Mouse (Mus musculus) induced T-regulatory cell, adult 2 months (primary cell): ENCODE results near the gene Ambra1.
A peak's percentile ranks its signal among the peaks of the same experiment; 100 is the strongest.

ENCODE experiments used
- DNase-seq: peaks from one replicate; pipeline ENCODE4 v3.0.0-alpha.2; 2012; ENCODE audit warnings: low read depth

Gene Ambra1

GRCm38 (mm10) chr2:91934826-91935525 lies 205.0 kb downstream of the Ambra1 start:
- DNase-seq, result no peak

DNA sequence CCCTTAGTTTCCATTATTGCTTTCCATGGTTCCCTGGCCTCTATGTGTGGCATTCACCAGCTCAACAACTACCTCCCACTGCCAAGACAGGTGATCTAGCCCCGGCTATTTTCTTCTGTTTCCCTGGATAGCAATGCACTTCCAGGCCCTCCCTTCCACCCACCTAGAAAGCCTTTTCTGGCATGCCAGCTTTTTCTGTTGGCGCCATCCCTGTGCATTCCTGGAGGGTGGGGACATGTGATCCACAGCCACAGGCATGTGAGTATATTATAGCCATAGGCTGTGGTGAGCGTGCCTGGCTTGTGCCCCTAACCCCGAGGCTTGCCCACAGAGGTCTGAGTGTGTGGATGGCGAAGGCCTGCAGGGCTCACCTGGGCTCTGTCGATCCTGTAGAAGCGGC lies 206.2 kb downstream of the Ambra1 start:
- no peak for DNase-seq

DNA sequence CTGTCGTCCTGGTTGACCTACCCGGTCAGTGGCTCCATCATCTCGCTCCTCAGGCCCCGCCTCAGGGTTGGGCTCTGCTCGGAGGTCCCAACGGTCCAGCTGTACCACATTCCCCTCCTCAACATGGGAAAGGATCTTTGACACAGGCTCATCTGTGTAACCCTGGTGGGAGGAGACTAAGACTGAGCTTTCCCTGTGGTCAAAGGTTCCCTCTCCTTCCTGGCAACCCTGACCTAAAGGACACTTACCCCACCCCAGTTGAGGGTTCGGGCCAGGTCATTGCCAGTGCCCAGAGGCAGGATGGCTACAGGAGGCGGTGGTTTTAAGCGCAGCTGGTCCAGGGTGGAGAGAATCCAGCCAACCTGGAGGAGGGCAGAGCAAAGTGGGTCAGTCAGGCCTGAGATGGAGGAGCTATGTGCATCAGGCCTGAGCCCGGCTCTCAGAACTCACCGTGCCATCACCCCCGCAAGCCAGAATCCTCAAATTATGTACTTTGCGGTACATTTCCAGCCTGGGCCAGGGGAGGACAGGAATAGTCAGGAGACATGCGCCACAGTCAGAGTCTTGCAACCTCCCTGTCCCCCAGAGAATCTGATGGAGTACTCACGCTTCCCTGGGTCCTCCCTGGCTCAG lies 209.5 kb downstream of the Ambra1 start:
- no peak for DNase-seq

- DNase-seq, result peak; percentile 47
These were observed 212.4 kb downstream of the Ambra1 start for GRCm38 (mm10) chr2:91942356-91942755.

GRCm38 (mm10) chr2:91944170-91944950 lies 214.4 kb downstream of the Ambra1 start:
- DNase-seq, result peak; percentile 87

DNA sequence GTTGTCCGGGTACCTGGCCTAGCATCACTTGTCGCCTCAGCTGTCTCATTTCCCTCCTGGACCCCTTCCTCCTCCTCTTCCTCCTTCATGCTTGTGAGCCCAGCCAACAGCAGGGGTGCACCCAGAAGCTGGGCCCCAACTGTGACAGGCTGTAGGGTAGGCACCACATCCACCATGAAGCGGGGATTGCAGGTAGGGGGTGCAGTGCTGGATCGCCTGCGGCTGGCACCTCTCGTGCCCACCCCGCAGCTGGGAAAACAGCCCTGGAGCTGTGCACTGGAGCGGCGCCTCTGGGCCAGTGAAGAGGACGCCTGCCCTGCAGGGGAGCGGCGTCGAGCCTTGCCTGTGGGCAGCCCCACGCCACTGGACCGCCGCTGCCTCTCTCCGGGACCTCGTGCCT lies 215.5 kb downstream of the Ambra1 start, which contains the start of gene Gm9821:
Gene Gm9821, plus strand, starts transcription at position 221 of the 400 bp plus-strand sequence.
- DNase-seq, result no peak

DNA sequence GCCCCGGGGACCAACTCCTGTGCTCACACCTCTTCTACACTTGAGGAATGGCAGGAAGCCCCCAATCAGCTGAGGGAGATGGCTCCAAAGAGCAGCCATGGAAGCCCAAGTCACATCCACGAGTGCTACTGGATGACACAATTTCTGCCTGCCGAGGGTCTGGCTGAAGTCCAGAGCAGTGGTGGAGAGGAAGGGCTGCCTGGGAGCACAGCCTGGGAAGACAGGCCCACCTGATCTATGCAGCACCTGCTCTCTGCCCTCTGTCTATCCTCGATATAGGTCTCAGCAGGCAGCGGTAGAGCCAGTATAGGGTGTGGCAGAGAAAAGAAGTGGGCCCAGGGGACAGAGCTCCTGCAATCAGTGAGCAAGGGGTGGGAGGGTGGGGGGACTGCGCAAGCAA lies 216.9 kb downstream of the Ambra1 start:
- no peak for DNase-seq

GRCm38 (mm10) chr2:91947397-91948150 lies 217.6 kb downstream of the Ambra1 start:
- DNase-seq, result peak; percentile 43

GRCm38 (mm10) chr2:91948151-91948509 lies 218.2 kb downstream of the Ambra1 start:
- no peak for DNase-seq

DNA sequence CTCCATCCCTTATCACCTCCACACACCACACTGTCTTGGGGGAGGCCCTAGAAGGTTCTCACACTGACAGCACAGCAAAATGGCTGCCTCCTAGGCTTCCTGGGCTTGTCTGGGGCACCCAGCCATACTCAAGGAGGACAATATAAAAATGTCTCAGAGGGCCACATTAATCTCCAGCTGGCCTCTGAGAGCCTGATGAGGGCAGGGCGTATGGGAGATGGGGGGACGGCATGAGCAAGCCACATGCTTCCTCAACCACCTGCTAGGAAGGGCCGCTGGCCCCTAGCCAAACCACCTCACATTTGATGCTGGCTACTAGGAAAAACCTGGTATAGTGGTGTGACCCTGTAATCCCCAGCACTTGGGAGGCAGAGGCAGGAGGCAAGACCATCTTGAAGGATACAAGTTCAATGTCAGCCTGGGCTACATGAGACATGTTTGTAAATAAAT lies 218.9 kb downstream of the Ambra1 start:
- no peak for DNase-seq

GRCm38 (mm10) chr2:91949411-91950274 lies 219.7 kb downstream of the Ambra1 start:
- DNase-seq, result no peak

DNA sequence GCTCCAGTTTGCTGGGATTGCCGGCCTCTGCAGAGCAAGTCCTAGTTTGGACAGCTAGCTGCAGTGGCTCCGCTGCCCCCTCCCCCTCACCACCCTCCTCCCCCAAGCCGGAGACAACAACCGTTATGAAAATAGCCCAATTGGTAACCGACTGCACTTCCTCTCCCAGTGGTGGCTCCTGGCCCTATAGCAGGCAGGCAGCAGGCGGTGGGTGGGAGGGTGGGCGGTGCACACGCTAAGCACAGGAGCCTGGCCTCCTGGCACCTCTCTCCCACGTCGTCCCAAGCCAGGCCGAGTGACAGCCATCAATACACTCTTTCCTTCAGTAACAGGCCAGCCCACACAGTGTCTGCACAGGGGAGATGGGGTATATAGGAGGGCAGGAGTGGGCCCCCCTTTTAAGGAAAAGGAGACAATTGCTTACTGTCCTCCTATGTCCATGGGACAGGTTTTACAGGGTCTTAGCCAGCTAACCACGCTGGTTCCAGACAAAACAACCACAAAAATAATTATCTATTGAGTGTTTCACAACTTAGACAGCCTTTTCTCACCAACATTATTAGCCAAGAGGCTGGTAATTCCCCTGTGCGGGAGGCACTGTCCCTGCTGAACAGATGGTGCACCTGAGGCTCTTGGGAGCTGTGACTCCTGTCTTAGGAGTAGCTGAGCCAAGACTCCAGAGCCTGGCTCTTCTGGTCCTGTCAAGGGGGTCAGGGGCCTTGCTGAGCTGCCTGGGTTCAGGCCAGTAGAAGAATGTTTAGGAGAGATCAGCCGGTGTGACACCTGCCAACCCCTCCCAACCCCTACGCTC lies 220.5 kb downstream of the Ambra1 start:
- DNase-seq, result peak; percentile 83

DNA sequence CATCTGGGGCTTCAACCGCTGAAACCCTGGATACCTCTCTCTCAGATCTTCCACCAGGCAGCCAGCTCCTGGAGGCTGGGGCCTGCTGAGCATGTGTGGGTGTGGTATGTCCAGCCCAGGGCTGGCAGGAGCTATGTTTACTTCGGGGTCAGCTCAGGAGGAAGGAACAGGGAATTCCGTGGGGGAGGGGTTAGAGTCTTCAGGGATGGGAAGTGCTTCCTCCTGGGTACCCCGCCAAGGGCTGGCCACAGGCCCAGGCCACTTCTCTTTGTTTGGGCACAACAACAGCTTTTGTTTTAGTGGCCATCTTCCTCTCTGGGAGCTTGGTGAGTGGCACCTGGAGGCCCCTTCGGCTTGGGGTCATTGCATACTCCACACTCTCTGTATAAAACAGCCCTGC lies 223.9 kb downstream of the Ambra1 start:
- no peak for DNase-seq

GRCm38 (mm10) chr2:91955121-91955591 lies 225.2 kb downstream of the Ambra1 start:
- DNase-seq, result no peak

GRCm38 (mm10) chr2:91955875-91956274 lies 225.9 kb downstream of the Ambra1 start:
- DNase-seq, result no peak

GRCm38 (mm10) chr2:91957096-91957495 lies 227.2 kb downstream of the Ambra1 start:
- DNase-seq, result peak; percentile 85

DNA sequence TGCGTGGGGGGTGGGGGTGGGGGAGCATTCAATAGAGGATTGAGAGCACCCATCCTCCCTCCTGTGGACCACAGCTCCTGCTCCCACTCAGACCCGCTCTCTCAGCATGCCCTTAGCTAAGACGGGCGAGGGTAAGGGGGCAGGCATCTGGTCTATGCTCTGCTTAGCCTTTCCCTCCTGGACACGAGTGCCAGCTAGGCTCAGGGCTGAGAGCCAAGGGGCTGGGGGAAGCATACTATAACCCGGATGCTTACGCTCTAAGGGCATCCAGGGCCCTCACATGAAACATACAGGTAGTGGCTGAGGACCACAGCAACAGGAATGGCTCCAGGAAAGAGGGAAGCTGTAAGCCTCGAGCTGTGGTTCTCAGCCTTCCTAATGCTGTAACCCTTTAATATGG lies 228.1 kb downstream of the Ambra1 start:
- DNase-seq, result no peak

DNA sequence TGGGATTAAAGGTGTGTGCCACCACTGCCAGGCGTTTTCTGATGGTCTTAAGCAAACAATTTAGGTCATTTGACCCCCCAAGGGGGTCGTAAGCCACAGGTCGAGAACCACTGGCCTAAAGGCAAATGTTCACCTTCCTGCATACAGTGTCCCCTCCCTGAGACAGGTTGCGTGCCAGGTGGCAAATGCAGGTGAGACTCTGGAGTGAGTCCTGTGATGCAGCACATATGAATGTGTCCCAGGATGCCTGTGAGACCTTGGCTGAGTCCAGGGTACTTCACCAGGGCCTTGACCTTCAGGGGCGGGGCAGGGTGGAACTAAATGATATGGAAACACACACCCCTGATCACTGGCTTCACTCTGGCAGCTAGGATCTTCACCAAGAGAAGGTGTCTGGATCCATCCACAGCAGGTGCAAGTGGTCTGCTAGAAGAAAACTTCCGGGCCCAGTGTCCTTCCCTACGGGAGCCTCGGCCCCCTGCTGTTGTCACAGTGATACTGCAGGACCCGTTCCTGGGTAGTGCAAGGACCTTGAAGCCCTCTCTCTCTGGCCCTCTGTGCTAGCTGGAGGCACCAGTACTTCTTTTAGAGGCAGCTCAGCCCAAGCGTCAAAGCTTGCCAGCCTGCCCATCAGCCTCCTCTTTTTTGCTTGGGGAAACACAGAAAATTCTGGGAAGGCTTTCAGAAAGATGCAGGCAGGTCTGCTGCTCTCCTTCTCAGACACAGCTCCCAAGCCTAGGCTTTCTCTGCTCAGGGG lies 228.9 kb downstream of the Ambra1 start:
- peak; percentile 80 for DNase-seq
